Mouse (Mus musculus) ES-Bruce4 (cell line): ENCODE data around the gene Dsp. TPM values are rescaled to one million over a fixed set of nuclear protein-coding genes. Genes with fewer than 3 reads are reported as not detected.
A peak's percentile ranks its signal among the peaks of the same experiment; 100 is the strongest.

Experiments
- H3K27ac ChIP-seq: 2 replicates; pipeline ENCODE4 v1.5.1; 2012; ENCODE audit warnings: low read length, inconsistent platforms; ENCODE audit not compliant: insufficient read depth
- H3K27me3 ChIP-seq: 2 replicates; pipeline ENCODE4 v1.6.1; 2012; ENCODE audit warnings: mild to moderate bottlenecking, low read length, inconsistent platforms; ENCODE audit not compliant: control insufficient read depth, poor library complexity, insufficient read depth, severe bottlenecking
- H3K36me3 ChIP-seq: 2 replicates; pipeline ENCODE4 v1.6.1; 2012; ENCODE audit warnings: inconsistent platforms, mild to moderate bottlenecking, low read length, moderate library complexity; ENCODE audit not compliant: control insufficient read depth, poor library complexity, insufficient read depth, severe bottlenecking
- H3K4me1 ChIP-seq: one replicate; pipeline ENCODE4 v1.8.1; 2011; ENCODE audit warnings: low read length; ENCODE audit not compliant: control insufficient read depth, insufficient read depth
- H3K4me3 ChIP-seq: 2 replicates; pipeline ENCODE4 v1.5.1; 2011; ENCODE audit warnings: low read depth, mild to moderate bottlenecking, low read length
- H3K9ac ChIP-seq: 2 replicates; pipeline ENCODE4 v1.6.1; 2012; ENCODE audit warnings: low read depth, mild to moderate bottlenecking, inconsistent platforms; ENCODE audit not compliant: poor library complexity, severe bottlenecking
- H3K9me3 ChIP-seq: replicated peaks from 2 replicates; pipeline ENCODE4 v1.6.1; 2012; ENCODE audit warnings: mild to moderate bottlenecking, low read length, inconsistent platforms; ENCODE audit not compliant: control insufficient read depth, poor library complexity, insufficient read depth, severe bottlenecking
- CTCF ChIP-seq: IDR thresholded peaks from one replicate; pipeline ENCODE4 v1.8.1; 2011; ENCODE audit warnings: low read depth, low read length
- EP300 ChIP-seq: IDR thresholded peaks from 2 replicates; pipeline ENCODE4 v1.6.1; 2011; ENCODE audit warnings: low read depth, low read length; ENCODE audit not compliant: insufficient read depth
- POLR2A ChIP-seq: IDR thresholded peaks from one replicate; pipeline ENCODE4 v1.8.1; 2011; ENCODE audit warnings: low read length; ENCODE audit not compliant: insufficient read depth
- polyA plus RNA-seq: library from polyadenylated mRNA; stranded (reverse); fragments of >200 nt; gene quantifications from 2 replicates; pipeline ENCODE4 v1.2.4, GENCODE M21; 2011; ENCODE audit warnings: low read depth; ENCODE audit not compliant: missing spikeins, insufficient read depth, insufficient read length

Dsp gene
- polyA plus RNA-seq, 1 experiment = 134 TPM

- Histone ChIP-seq H3K4me3 (peak overlapping the region; percentile 46), H3K36me3 (no peaks in the 10 kb centered on the region), H3K9ac (0 out of 2 replicates have a peak overlapping the region, but pooled peaks have one; percentile 29), H3K9me3 (no peaks in the 10 kb centered on the region), H3K27me3 (0 out of 2 replicates have a peak, but pooled peaks cover 2% of the 10 kb centered on the region), H3K27ac (peak overlapping the region; percentile 61), H3K4me1 (peaks cover 6% of the 10 kb centered on the region)
- no peak for TF ChIP-seq CTCF
- 0 out of 2 replicates have a peak, but pooled peaks have one; percentile 18 for TF ChIP-seq EP300
- TF ChIP-seq POLR2A = no peak
Measured at GRCm38 (mm10) chr13:38144962-38145713, 6.0 kb upstream of the Dsp start.

- Histone ChIP-seq H3K27me3 (peaks cover 14% of the 10 kb centered on the region), H3K4me3 (no peak overlapping the region), H3K4me1 (no peaks in the 10 kb centered on the region), H3K27ac (no peak overlapping the region), H3K9me3 (no peaks in the 10 kb centered on the region), H3K9ac (no peak overlapping the region), H3K36me3 (no peaks in the 10 kb centered on the region)
- TF ChIP-seq EP300 (no peak), CTCF (no peak), POLR2A (no peak)
Measured at GRCm38 (mm10) chr13:38148348-38148747, 2.7 kb upstream of the Dsp start.

GRCm38 (mm10) chr13:38151671-38152428, 756 bp downstream of the Dsp start:
- Histone ChIP-seq H3K9ac (peak overlapping the region; percentile 21), H3K27me3 (peaks cover 17% of the 10 kb centered on the region), H3K4me1 (no peaks in the 10 kb centered on the region), H3K4me3 (peak overlapping the region; percentile 62), H3K9me3 (no peaks in the 10 kb centered on the region), H3K27ac (no peak overlapping the region), H3K36me3 (no peaks in the 10 kb centered on the region)
- TF ChIP-seq EP300 (no peak), POLR2A (no peak), CTCF (no peak)

DNA sequence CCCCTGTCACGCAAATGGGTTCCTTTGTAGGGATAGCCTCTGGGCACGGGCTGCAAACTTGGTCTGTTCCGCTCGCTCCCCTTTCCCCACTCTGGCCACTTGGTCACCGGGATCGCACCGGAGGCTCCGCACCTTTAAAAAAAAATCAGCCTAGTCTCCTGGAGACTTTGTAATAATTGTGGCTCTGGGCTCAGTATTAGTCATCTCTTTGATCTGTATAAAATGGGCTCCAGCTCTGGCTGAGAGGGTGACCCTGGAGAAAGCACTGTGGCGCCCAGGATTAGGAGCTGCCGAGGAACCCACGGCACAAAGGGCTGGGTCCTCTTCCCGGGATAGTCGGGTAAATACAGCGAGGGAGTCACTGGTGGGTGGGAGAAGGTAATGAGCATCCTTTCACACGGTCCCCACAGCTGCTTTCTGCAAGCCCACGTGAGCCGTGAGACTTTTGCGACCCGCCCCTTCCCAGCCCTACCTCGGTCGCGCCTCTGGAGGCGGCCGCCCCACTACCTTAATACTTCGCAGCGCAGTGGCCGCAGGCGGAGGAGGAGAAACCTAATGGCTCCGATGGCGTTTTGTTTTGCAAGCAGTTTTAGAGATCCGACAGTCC, 1.4 kb downstream of the Dsp start:
- H3K27ac ChIP-seq = no peak overlapping the region
- H3K4me1 ChIP-seq = peaks cover under 1% of the 10 kb centered on the region
- no peaks in the 10 kb centered on the region for H3K9me3 ChIP-seq
- no peak for TF ChIP-seq CTCF
- TF ChIP-seq EP300 = no peak
- no peak for TF ChIP-seq POLR2A
- H3K27me3 ChIP-seq = peaks cover 17% of the 10 kb centered on the region
- H3K9ac ChIP-seq = 0 out of 2 replicates have a peak overlapping the region, but pooled peaks have one; percentile 6
- H3K36me3 ChIP-seq = no peaks in the 10 kb centered on the region
- H3K4me3 ChIP-seq = peak overlapping the region; percentile 53

GRCm38 (mm10) chr13:38155523-38155922, 4.4 kb downstream of the Dsp start:
- H3K27ac ChIP-seq = no peak overlapping the region
- peaks cover 13% of the 10 kb centered on the region for H3K27me3 ChIP-seq
- peaks cover 4% of the 10 kb centered on the region for H3K4me1 ChIP-seq
- H3K4me3 ChIP-seq = no peak overlapping the region
- H3K36me3 ChIP-seq = no peaks in the 10 kb centered on the region
- TF ChIP-seq CTCF = no peak
- TF ChIP-seq EP300 = 0 out of 2 replicates have a peak, but pooled peaks have one; percentile 53
- TF ChIP-seq POLR2A = no peak
- H3K9me3 ChIP-seq = no peaks in the 10 kb centered on the region
- H3K9ac ChIP-seq = no peak overlapping the region
